Mouse (Mus musculus) midbrain, embryonic 10.5 days (tissue): ENCODE results near the gene Dlgap4. TPM values are rescaled to one million over a fixed set of nuclear protein-coding genes. Genes with fewer than 3 reads are reported as not detected.
"Not testable (repeated sequence)": the region's sequence is repeated elsewhere in the genome, so short reads cannot be mapped to it uniquely, and the experiment has no call there.

ENCODE experiments used
- DNase-seq: peaks from one replicate; pipeline ENCODE4 v3.0.0-alpha.2; 2017; ENCODE audit warnings: low spot score
- H3K27ac ChIP-seq: fragments of 300-500 bp; sonication (generic); replicated peaks from 2 replicates; pipeline ENCODE4 v1.5.1; 2016; ENCODE audit warnings: mild to moderate bottlenecking
- H3K27me3 ChIP-seq: fragments of 300-500 bp; sonication (generic); 2 replicates; pipeline ENCODE4 v1.6.1; 2016; ENCODE audit warnings: low read depth, mild to moderate bottlenecking; ENCODE audit not compliant: poor library complexity, severe bottlenecking
- H3K36me3 ChIP-seq: fragments of 300-500 bp; sonication (generic); 2 replicates; pipeline ENCODE4 v1.6.1; 2016; ENCODE audit warnings: mild to moderate bottlenecking, moderate library complexity
- H3K4me1 ChIP-seq: fragments of 300-500 bp; sonication (generic); 2 replicates; pipeline ENCODE4 v1.6.1; 2016
- H3K4me3 ChIP-seq: fragments of 300-500 bp; sonication (generic); 2 replicates; pipeline ENCODE4 v1.5.1; 2016; ENCODE audit warnings: mild to moderate bottlenecking, moderate library complexity
- H3K9me3 ChIP-seq: fragments of 300-500 bp; sonication (generic); replicated peaks from 2 replicates; pipeline ENCODE4 v1.6.1; 2016; ENCODE audit warnings: mild to moderate bottlenecking
- WGBS: fragments of 180-500 bp; shearing (Covaris S2); methylation state at CpG from one replicate; pipeline ENCODE4 v1.1.7; 2016; 5-methylcytosine and 5-hydroxymethylcytosine counted together
- polyA plus RNA-seq: library from polyadenylated mRNA; unstranded; fragments of >200 nt; fragmentation: Nextera tagmentation; extraction: Ambion mirVana; gene quantifications from 2 replicates; pipeline ENCODE4 v1.2.1, GENCODE M21; 2016

Gene Dlgap4
- polyA plus RNA-seq, 1 experiment from 2014 or later, result 128 TPM

GRCm38 (mm10) chr2:156787090-156787775, 173.7 kb downstream of the Dlgap4 start:
- H3K36me3 ChIP-seq, result no peaks in the 10 kb centered on the region
- WGBS, result 96% methylated on average over 5 of the region's 5 CpGs

GRCm38 (mm10) chr2:156787776-156788105, 174.2 kb downstream of the Dlgap4 start:
- peaks cover 13% of the 10 kb centered on the region for H3K9me3 ChIP-seq
- no peak overlapping the region for H3K27ac ChIP-seq
- no peak overlapping the region for H3K4me3 ChIP-seq
- no peaks in the 10 kb centered on the region for H3K4me1 ChIP-seq
- WGBS, result 46% methylated on average over 3 of the region's 3 CpGs
- no peaks in the 10 kb centered on the region for H3K27me3 ChIP-seq
- DNase-seq, result no peak
- no peaks in the 10 kb centered on the region for H3K36me3 ChIP-seq

More at GRCm38 (mm10) chr2:156787090-156787775, 173.7 kb downstream of the Dlgap4 start:
- no peak overlapping the region for H3K27ac ChIP-seq
- H3K4me1 ChIP-seq, result no peaks in the 10 kb centered on the region
- no peaks in the 10 kb centered on the region for H3K27me3 ChIP-seq
- H3K9me3 ChIP-seq, result peaks cover 10% of the 10 kb centered on the region
- H3K4me3 ChIP-seq, result no peak overlapping the region
- no peak for DNase-seq

- Histone ChIP-seq H3K27ac (no peak overlapping the region), H3K4me1 (no peaks in the 10 kb centered on the region), H3K27me3 (no peaks in the 10 kb centered on the region), H3K9me3 (peaks cover 13% of the 10 kb centered on the region), H3K36me3 (no peaks in the 10 kb centered on the region), H3K4me3 (no peak overlapping the region)
- no peak for DNase-seq
- 78% methylated on average over 1 of the region's 1 CpGs for WGBS
Measured at GRCm38 (mm10) chr2:156788836-156789235, 175.3 kb downstream of the Dlgap4 start.

- H3K27ac ChIP-seq, result no peak overlapping the region
- H3K9me3 ChIP-seq, result peaks cover 8% of the 10 kb centered on the region; the same call in 1 of the 2 replicates
- no peaks in the 10 kb centered on the region for H3K27me3 ChIP-seq
- no peak for DNase-seq
- WGBS, result 95% methylated on average over 1 of the region's 1 CpGs
- no peaks in the 10 kb centered on the region for H3K4me1 ChIP-seq
- H3K4me3 ChIP-seq, result no peak overlapping the region
- no peaks in the 10 kb centered on the region for H3K36me3 ChIP-seq
Measured at GRCm38 (mm10) chr2:156798516-156798915, 185.0 kb downstream of the Dlgap4 start.

- DNase-seq, result no peak
- no peak overlapping the region for H3K4me3 ChIP-seq
- H3K36me3 ChIP-seq, result no peaks in the 10 kb centered on the region
- H3K27ac ChIP-seq, result no peak overlapping the region
- peaks cover 8% of the 10 kb centered on the region; the same call in 1 of the 2 replicates for H3K9me3 ChIP-seq
- H3K27me3 ChIP-seq, result no peaks in the 10 kb centered on the region
- WGBS, result 79% methylated on average over 4 of the region's 4 CpGs
- H3K4me1 ChIP-seq, result no peaks in the 10 kb centered on the region
Measured at GRCm38 (mm10) chr2:156801045-156801444, 187.5 kb downstream of the Dlgap4 start.

GRCm38 (mm10) chr2:156802116-156802515, 188.6 kb downstream of the Dlgap4 start:
- WGBS, result 57% methylated on average over 9 of the region's 9 CpGs
- DNase-seq, H3K9me3 ChIP-seq, H3K27me3 ChIP-seq, H3K36me3 ChIP-seq, H3K27ac ChIP-seq, H3K4me3 ChIP-seq, H3K4me1 ChIP-seq: not testable (repeated sequence)

- H3K9me3 ChIP-seq, result no peaks in the 10 kb centered on the region
- no peaks in the 10 kb centered on the region for H3K27me3 ChIP-seq
- no peaks in the 10 kb centered on the region for H3K36me3 ChIP-seq
- no peak for DNase-seq
- no peak overlapping the region for H3K4me3 ChIP-seq
- no peaks in the 10 kb centered on the region for H3K4me1 ChIP-seq
- H3K27ac ChIP-seq, result no peak overlapping the region
- 67% methylated on average over 4 of the region's 4 CpGs for WGBS
Measured at GRCm38 (mm10) chr2:156803698-156804372, 190.3 kb downstream of the Dlgap4 start.

GRCm38 (mm10) chr2:156804589-156804988, 191.1 kb downstream of the Dlgap4 start:
- Histone ChIP-seq H3K4me1 (no peaks in the 10 kb centered on the region; the same call in 1 of the 2 replicates), H3K4me3 (no peak overlapping the region), H3K9me3 (no peaks in the 10 kb centered on the region), H3K36me3 (no peaks in the 10 kb centered on the region), H3K27me3 (no peaks in the 10 kb centered on the region), H3K27ac (no peak overlapping the region)
- 91% methylated on average over 4 of the region's 4 CpGs for WGBS
- no peak for DNase-seq

GRCm38 (mm10) chr2:156806886-156807285, 193.4 kb downstream of the Dlgap4 start:
- no peak overlapping the region for H3K27ac ChIP-seq
- no peak overlapping the region for H3K4me3 ChIP-seq
- H3K27me3 ChIP-seq, result no peaks in the 10 kb centered on the region
- H3K9me3 ChIP-seq, result no peaks in the 10 kb centered on the region
- DNase-seq, result no peak
- no peaks in the 10 kb centered on the region for H3K36me3 ChIP-seq
- WGBS, result 79% methylated on average over 6 of the region's 6 CpGs
- H3K4me1 ChIP-seq, result no peaks in the 10 kb centered on the region; the same call in 1 of the 2 replicates

GRCm38 (mm10) chr2:156809579-156809978, 196.1 kb downstream of the Dlgap4 start:
- Histone ChIP-seq H3K4me1 (peaks cover 16% of the 10 kb centered on the region), H3K36me3 (no peaks in the 10 kb centered on the region), H3K4me3 (no peak overlapping the region), H3K27ac (peak overlapping the region; percentile 61), H3K27me3 (no peaks in the 10 kb centered on the region), H3K9me3 (no peaks in the 10 kb centered on the region)
- 61% methylated on average over 2 of the region's 2 CpGs for WGBS
- DNase-seq, result peak; percentile 65

- DNase-seq, result no peak
- H3K27ac ChIP-seq, result no peak overlapping the region
- WGBS, result 96% methylated on average over 10 of the region's 10 CpGs
Measured at GRCm38 (mm10) chr2:156810716-156811115, 197.2 kb downstream of the Dlgap4 start.

GRCm38 (mm10) chr2:156811556-156811955, 198.1 kb downstream of the Dlgap4 start:
- no peaks in the 10 kb centered on the region for H3K9me3 ChIP-seq
- H3K4me3 ChIP-seq, result no peak overlapping the region
- WGBS, result 78% methylated on average over 5 of the region's 5 CpGs
- no peaks in the 10 kb centered on the region for H3K36me3 ChIP-seq
- peaks cover 29% of the 10 kb centered on the region for H3K4me1 ChIP-seq
- no peak overlapping the region for H3K27ac ChIP-seq
- DNase-seq, result no peak
- H3K27me3 ChIP-seq, result no peaks in the 10 kb centered on the region

More at GRCm38 (mm10) chr2:156810716-156811115, 197.2 kb downstream of the Dlgap4 start:
- H3K27me3 ChIP-seq, result no peaks in the 10 kb centered on the region
- H3K36me3 ChIP-seq, result no peaks in the 10 kb centered on the region
- H3K4me1 ChIP-seq, result peaks cover 28% of the 10 kb centered on the region
- no peaks in the 10 kb centered on the region for H3K9me3 ChIP-seq
- no peak overlapping the region for H3K4me3 ChIP-seq
